Mouse (Mus musculus) MEL (cell line): ENCODE data around the gene Mthfd2l. TPM values are rescaled to one million over a fixed set of nuclear protein-coding genes. Genes with fewer than 3 reads are reported as not detected.
A peak's percentile ranks its signal among the peaks of the same experiment; 100 is the strongest.

Experiments used
- DNase-seq: peaks from one replicate; pipeline ENCODE4 v3.0.0; 2011; ENCODE audit warnings: low read depth, low spot score
- H3K27ac ChIP-seq: 2 replicates; pipeline ENCODE4 v1.5.1; 2012; ENCODE audit warnings: low read depth, mild to moderate bottlenecking, control low read depth, low read length, moderate library complexity; ENCODE audit not compliant: control insufficient read depth
- H3K27me3 ChIP-seq, 2 experiments: fragments of 150-350 bp in 1 of 2; sonication (generic) in 1 of 2; 2 replicates each; pipeline ENCODE4 v1.6.1; 2012; ENCODE audit warnings: low read length in 2 of 2, mild to moderate bottlenecking in 2 of 2, improper control_type of control experiment in 1 of 2, moderate library complexity in 1 of 2; ENCODE audit not compliant: insufficient read depth in 2 of 2, control insufficient read depth in 1 of 2
- H3K36me3 ChIP-seq, 2 experiments: 2 replicates each; pipeline ENCODE4 v1.6.1; 2012 to 2014; ENCODE audit warnings: low read length in 2 of 2, improper control_type of control experiment in 1 of 2, inconsistent platforms in 1 of 2, mild to moderate bottlenecking in 1 of 2; ENCODE audit not compliant: insufficient read depth in 2 of 2, control insufficient read depth in 1 of 2
- H3K4me1 ChIP-seq, 2 experiments: fragments of 150-350 bp in 1 of 2; sonication (generic) in 1 of 2; 2 replicates each; pipeline ENCODE4 v1.6.1; 2012; ENCODE audit warnings: low read length in 2 of 2, improper control_type of control experiment in 1 of 2, mild to moderate bottlenecking in 1 of 2; ENCODE audit not compliant: insufficient read depth in 2 of 2, control insufficient read depth in 1 of 2
- H3K4me3 ChIP-seq, 2 experiments: fragments of 150-350 bp in 1 of 2; sonication (generic) in 1 of 2; 2 replicates each; pipeline ENCODE4 v1.5.1; 2012; ENCODE audit warnings: low read depth in 2 of 2, low read length in 2 of 2, mild to moderate bottlenecking in 2 of 2, moderate library complexity in 2 of 2, control low read depth in 1 of 2, improper control_type of control experiment in 1 of 2; ENCODE audit not compliant: control insufficient read depth in 1 of 2, insufficient read depth in 1 of 2
- H3K79me2 ChIP-seq: 2 replicates; pipeline ENCODE4 v1.6.1; 2012; ENCODE audit warnings: mild to moderate bottlenecking, low read length, moderate library complexity; ENCODE audit not compliant: control insufficient read depth, poor library complexity, insufficient read depth
- H3K9ac ChIP-seq: 2 replicates; pipeline ENCODE4 v1.6.1; 2012; ENCODE audit warnings: low read depth, mild to moderate bottlenecking, control low read depth, low read length, moderate library complexity; ENCODE audit not compliant: control insufficient read depth, poor library complexity, severe bottlenecking
- H3K9me3 ChIP-seq: fragments of 150-350 bp; sonication (generic); replicated peaks from 2 replicates; pipeline ENCODE4 v1.6.1; 2012; ENCODE audit warnings: mild to moderate bottlenecking, low read length, improper control_type of control experiment, moderate library complexity; ENCODE audit not compliant: insufficient read depth
- BHLHE40 ChIP-seq: IDR thresholded peaks from 2 replicates; pipeline ENCODE4 v1.6.1; 2012; ENCODE audit warnings: low read depth, mild to moderate bottlenecking, inconsistent platforms, low read length, improper control_type of control experiment, borderline replicate concordance
- CHD1 ChIP-seq: IDR thresholded peaks from 2 replicates; pipeline ENCODE4 v1.6.1; 2012; ENCODE audit warnings: low read depth, mild to moderate bottlenecking, inconsistent platforms, low read length, improper control_type of control experiment
- CTCF ChIP-seq, 3 experiments: IDR thresholded peaks in 2 of 3; conservative IDR thresholded peaks in 1 of 3; 2 replicates each; pipeline ENCODE4 v1.5.1; 2011 to 2012; ENCODE audit warnings: low read length in 3 of 3, low read depth in 2 of 3, mild to moderate bottlenecking in 2 of 3, improper control_type of control experiment in 1 of 3, inconsistent platforms in 1 of 3, mixed read lengths in 1 of 3, moderate library complexity in 1 of 3; ENCODE audit not compliant: control insufficient read depth in 1 of 3, insufficient read depth in 1 of 3, poor library complexity in 1 of 3, severe bottlenecking in 1 of 3
- E2F4 ChIP-seq: IDR thresholded peaks from 2 replicates; pipeline ENCODE4 v1.6.1; 2011; ENCODE audit warnings: low read depth, low read length, improper control_type of control experiment, borderline replicate concordance
- ELF1 ChIP-seq: IDR thresholded peaks from 2 replicates; pipeline ENCODE4 v1.6.1; 2014; ENCODE audit warnings: low read depth, mild to moderate bottlenecking, inconsistent platforms, low read length, improper control_type of control experiment, moderate library complexity
- ETS1 ChIP-seq: IDR thresholded peaks from 2 replicates; pipeline ENCODE4 v1.6.1; 2012; ENCODE audit warnings: low read depth, mild to moderate bottlenecking, inconsistent platforms, low read length, improper control_type of control experiment, moderate library complexity
- HCFC1 ChIP-seq: IDR thresholded peaks from 2 replicates; pipeline ENCODE4 v1.6.1; 2012; ENCODE audit warnings: low read depth, mild to moderate bottlenecking, inconsistent platforms, low read length, improper control_type of control experiment, moderate library complexity
- MXI1 ChIP-seq: IDR thresholded peaks from 2 replicates; pipeline ENCODE4 v1.6.1; 2011; ENCODE audit warnings: mild to moderate bottlenecking, low read depth, low read length, improper control_type of control experiment
- MYB ChIP-seq: IDR thresholded peaks from 2 replicates; pipeline ENCODE4 v1.6.1; 2011; ENCODE audit warnings: mild to moderate bottlenecking, low read depth, low read length, improper control_type of control experiment
- MYC ChIP-seq: IDR thresholded peaks from 2 replicates; pipeline ENCODE4 v1.6.1; 2011; ENCODE audit warnings: low read depth, mild to moderate bottlenecking, low read length, improper control_type of control experiment, moderate library complexity
- NRF1 ChIP-seq: IDR thresholded peaks from 2 replicates; pipeline ENCODE4 v1.6.1; 2014; ENCODE audit warnings: low read depth, mild to moderate bottlenecking, inconsistent platforms, low read length, improper control_type of control experiment, moderate library complexity; ENCODE audit not compliant: poor library complexity, insufficient read depth, severe bottlenecking
- POLR2AphosphoS2 ChIP-seq: IDR thresholded peaks from 2 replicates; pipeline ENCODE4 v1.6.1; 2011; ENCODE audit warnings: low read length, improper control_type of control experiment
- POLR2AphosphoS5 ChIP-seq: IDR thresholded peaks from 2 replicates; pipeline ENCODE4 v1.6.1; 2012; ENCODE audit warnings: low read depth, borderline replicate concordance, mild to moderate bottlenecking, inconsistent platforms, low read length, moderate library complexity, mixed read lengths
- TBP ChIP-seq: IDR thresholded peaks from 2 replicates; pipeline ENCODE4 v1.8.0; 2011; ENCODE audit warnings: low read depth, low read length, improper control_type of control experiment
- TCF12 ChIP-seq: IDR thresholded peaks from 2 replicates; pipeline ENCODE4 v1.6.1; 2014; ENCODE audit warnings: low read depth, mild to moderate bottlenecking, inconsistent platforms, low read length, improper control_type of control experiment, moderate library complexity
- UBTF ChIP-seq: IDR thresholded peaks from 2 replicates; pipeline ENCODE4 v1.6.1; 2012; ENCODE audit warnings: low read depth, mild to moderate bottlenecking, inconsistent platforms, low read length, improper control_type of control experiment, moderate library complexity, borderline replicate concordance; ENCODE audit not compliant: insufficient read depth
- USF1 ChIP-seq: IDR thresholded peaks from 2 replicates; pipeline ENCODE4 v1.6.1; 2014; ENCODE audit warnings: low read depth, mild to moderate bottlenecking, inconsistent platforms, low read length, improper control_type of control experiment, moderate library complexity
- ZC3H11A ChIP-seq: IDR thresholded peaks from 2 replicates; pipeline ENCODE4 v1.6.1; 2012; ENCODE audit warnings: low read depth, mild to moderate bottlenecking, inconsistent platforms, low read length, improper control_type of control experiment
- ZKSCAN1 ChIP-seq: IDR thresholded peaks from 2 replicates; pipeline ENCODE4 v1.6.1; 2012; ENCODE audit warnings: low read depth, mild to moderate bottlenecking, inconsistent platforms, low read length, improper control_type of control experiment, moderate library complexity
- ZMIZ1 ChIP-seq: IDR thresholded peaks from 2 replicates; pipeline ENCODE4 v1.6.1; 2012; ENCODE audit warnings: low read depth, mild to moderate bottlenecking, inconsistent platforms, low read length, improper control_type of control experiment, moderate library complexity
- polyA plus RNA-seq, 2 experiments: library from polyadenylated mRNA; stranded (reverse) in 1 of 2; unstranded in 1 of 2; fragments of >175 nt in 1 of 2; fragments of >200 nt in 1 of 2; gene quantifications; 2 replicates each; pipeline versions ENCODE4 v1.2.1 to v1.2.4; 2012; ENCODE audit warnings: low replicate concordance in 2 of 2, low read depth in 1 of 2; ENCODE audit not compliant: insufficient read length in 2 of 2, insufficient read depth in 1 of 2, missing spikeins in 1 of 2
- total RNA-seq: library from RNA; depleted of rRNA; stranded (reverse); fragments of 300-350 nt; gene quantifications from 2 replicates; pipeline ENCODE4 v1.2.3, GENCODE M21; 2012

Mthfd2l gene
- total and polyA plus RNA-seq, 3 experiments: not detected

GRCm38 (mm10) chr5:90899308-90899707 is 31.6 kb upstream of the Mthfd2l start:
- DNase-seq: no peak
- no peaks in the 10 kb centered on the region; a peak in 2 of 4 replicates for H3K27me3 ChIP-seq
- H3K4me1 ChIP-seq: peaks cover 2 to 5% of the 10 kb centered on the region in 2 experiments; a peak in 3 of 4 replicates
- no peak overlapping the region for H3K4me3 ChIP-seq
- H3K79me2 ChIP-seq: no peaks in the 10 kb centered on the region
- TF ChIP-seq ETS1 (no peak), ELF1 (no peak), ZKSCAN1 (no peak), TBP (no peak), MXI1 (no peak), MYB (no peak), ZMIZ1 (no peak), POLR2AphosphoS5 (no peak), ZC3H11A (no peak), POLR2AphosphoS2 (no peak), HCFC1 (no peak), MYC (no peak), E2F4 (no peak), UBTF (no peak), BHLHE40 (no peak), USF1 (no peak), CTCF (IDR thresholded peaks at IDR 0.05 in 2 of 3, conservative IDR thresholded peaks at IDR 0.05 in 1 of 3; ENCODE audit: control insufficient read depth in 1 of 3, insufficient read depth in 1 of 3, low read depth in 2 of 3, low read length in 3 of 3, poor library complexity in 1 of 3, severe bottlenecking in 1 of 3) (no peak), CHD1 (no peak), TCF12 (no peak)
- H3K9ac ChIP-seq: no peak overlapping the region
- peaks cover 0 to 2% of the 10 kb centered on the region in 2 experiments; a peak in 2 of 4 replicates for H3K36me3 ChIP-seq
- H3K27ac ChIP-seq: no peak overlapping the region
- no peaks in the 10 kb centered on the region for H3K9me3 ChIP-seq

DNA sequence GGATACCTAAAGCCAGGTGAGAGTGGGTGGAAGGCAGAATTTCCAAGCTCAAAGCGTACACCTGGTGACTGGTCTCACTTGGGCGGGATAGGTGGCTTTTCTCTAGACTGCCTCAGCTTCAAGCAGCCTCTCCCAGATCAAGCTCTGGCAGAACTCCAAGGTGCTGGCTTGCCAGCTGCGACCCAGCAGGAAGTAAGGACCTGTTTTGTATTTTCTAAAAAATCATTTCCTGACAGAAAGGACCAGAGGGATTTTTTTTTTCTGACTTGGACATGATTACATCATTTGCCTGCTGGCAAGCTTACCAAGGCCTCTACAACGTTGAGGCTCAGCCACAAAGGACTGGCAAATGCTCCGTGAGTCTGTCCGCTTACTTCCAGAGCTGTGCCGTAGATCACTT is 30.8 kb upstream of the Mthfd2l start:
- DNase-seq: no peak
- H3K9me3 ChIP-seq: no peaks in the 10 kb centered on the region
- H3K27ac ChIP-seq: no peak overlapping the region
- no peak overlapping the region for H3K9ac ChIP-seq
- H3K36me3 ChIP-seq: peaks cover 0 to 2% of the 10 kb centered on the region in 2 experiments; a peak in 2 of 4 replicates
- peaks cover 2 to 5% of the 10 kb centered on the region in 2 experiments; a peak in 3 of 4 replicates for H3K4me1 ChIP-seq
- H3K79me2 ChIP-seq: no peaks in the 10 kb centered on the region
- H3K27me3 ChIP-seq: peaks cover 0 to 2% of the 10 kb centered on the region in 2 experiments; a peak in 2 of 4 replicates
- no peak overlapping the region for H3K4me3 ChIP-seq
- TF ChIP-seq NRF1: no peak
- peak; percentile 51; the same call in 1 of the 2 replicates for TF ChIP-seq ETS1
